Mouse (Mus musculus) CH12.LX (cell line): ENCODE measurements at regions not wholly inside any gene's neighbourhood (a gene's known extent, or its start where the extent isn't known, plus 50 kb on each side); places are given as distances from the start of the nearest gene placed in this dataset.

Experiments
- DNase-seq: peaks from one replicate; pipeline ENCODE4 v3.0.0-alpha.2; 2013; ENCODE audit errors: extremely low read depth
- H3K27ac ChIP-seq: 2 replicates; pipeline ENCODE4 v1.5.1; 2012; ENCODE audit warnings: low read depth, mild to moderate bottlenecking, control low read depth, moderate library complexity; ENCODE audit not compliant: insufficient read depth
- H3K27me3 ChIP-seq: replicated peaks from 2 replicates; pipeline ENCODE3; 2012; ENCODE audit warnings: inconsistent platforms
- H3K36me3 ChIP-seq, 2 experiments: replicated peaks in 1 of 2; 2 replicates each; pipeline versions ENCODE3 to v1.6.1; 2012; ENCODE audit warnings: inconsistent platforms in 1 of 2, low read length in 1 of 2, mild to moderate bottlenecking in 1 of 2, mixed read lengths in 1 of 2, moderate library complexity in 1 of 2; ENCODE audit not compliant: control insufficient read depth in 1 of 2, insufficient read depth in 1 of 2
- H3K4me1 ChIP-seq, 2 experiments: 2 replicates each; pipeline ENCODE4 v1.6.1; 2012; ENCODE audit warnings: inconsistent platforms in 1 of 2, moderate library complexity in 1 of 2; ENCODE audit not compliant: insufficient read depth in 2 of 2, control insufficient read depth in 1 of 2
- H3K4me2 ChIP-seq: 2 replicates; pipeline ENCODE4 v1.6.1; 2012; ENCODE audit warnings: low read depth, mild to moderate bottlenecking, control low read depth; ENCODE audit not compliant: poor library complexity, insufficient read depth, severe bottlenecking
- H3K4me3 ChIP-seq, 3 experiments: fragments of 150-350 bp in 1 of 3; sonication (generic) in 1 of 3; replicated peaks in 1 of 3; 2 replicates each; pipeline versions ENCODE3 to v1.5.1; 2011 to 2012; ENCODE audit warnings: low read depth in 2 of 3, low read length in 2 of 3, mild to moderate bottlenecking in 2 of 3, moderate library complexity in 2 of 3, control low read depth in 1 of 3, improper control_type of control experiment in 1 of 3, inconsistent platforms in 1 of 3, mixed read lengths in 1 of 3; ENCODE audit not compliant: poor library complexity in 1 of 3
- H3K79me2 ChIP-seq: replicated peaks from 2 replicates; pipeline ENCODE4 v1.6.1; 2012; ENCODE audit warnings: mild to moderate bottlenecking, moderate library complexity; ENCODE audit not compliant: control insufficient read depth, poor library complexity, insufficient read depth, severe bottlenecking; ENCODE audit errors: extremely low read depth
- H3K9ac ChIP-seq: 2 replicates; pipeline ENCODE4 v1.6.1; 2012; ENCODE audit warnings: low read depth, mild to moderate bottlenecking, control low read depth, moderate library complexity; ENCODE audit not compliant: insufficient read depth
- H3K9me3 ChIP-seq: replicated peaks from 2 replicates; pipeline ENCODE3; 2012; ENCODE audit warnings: low read length, inconsistent platforms, mixed read lengths
- BHLHE40 ChIP-seq: IDR thresholded peaks from 2 replicates; pipeline ENCODE4 v1.6.1; 2011; ENCODE audit warnings: mild to moderate bottlenecking, low read depth, low read length, improper control_type of control experiment
- CHD1 ChIP-seq: IDR thresholded peaks from 2 replicates; pipeline ENCODE4 v1.6.1; 2012; ENCODE audit warnings: low read depth, low read length, improper control_type of control experiment, inconsistent platforms
- CTCF ChIP-seq, 2 experiments: IDR thresholded peaks in 1 of 2; conservative IDR thresholded peaks in 1 of 2; 2 replicates each; pipeline ENCODE4 v1.5.1; 2011 to 2012; ENCODE audit warnings: low read depth in 2 of 2, low read length in 2 of 2, improper control_type of control experiment in 1 of 2, inconsistent platforms in 1 of 2, mild to moderate bottlenecking in 1 of 2, moderate library complexity in 1 of 2
- E2F4 ChIP-seq: IDR thresholded peaks from 2 replicates; pipeline ENCODE4 v1.6.1; 2011; ENCODE audit warnings: low read depth, low read length, improper control_type of control experiment; ENCODE audit not compliant: insufficient replicate concordance
- ELF1 ChIP-seq: IDR thresholded peaks from 2 replicates; pipeline ENCODE4 v1.6.1; 2014; ENCODE audit warnings: low read depth, mild to moderate bottlenecking, inconsistent platforms, low read length, improper control_type of control experiment
- EP300 ChIP-seq: IDR thresholded peaks from 2 replicates; pipeline ENCODE4 v1.6.1; 2011; ENCODE audit warnings: low read length, improper control_type of control experiment
- ETS1 ChIP-seq: conservative IDR thresholded peaks from 2 replicates; pipeline ENCODE4 v1.6.1; 2012; ENCODE audit warnings: low read depth, mild to moderate bottlenecking, inconsistent platforms, low read length, improper control_type of control experiment, moderate library complexity
- HCFC1 ChIP-seq: IDR thresholded peaks from 2 replicates; pipeline ENCODE4 v1.6.1; 2012; ENCODE audit warnings: low read depth, mild to moderate bottlenecking, inconsistent platforms, low read length, improper control_type of control experiment
- KAT2A ChIP-seq: IDR thresholded peaks from 2 replicates; pipeline ENCODE4 v1.6.1; 2012; ENCODE audit warnings: low read length, improper control_type of control experiment, inconsistent platforms; ENCODE audit not compliant: insufficient replicate concordance
- MAFK ChIP-seq: IDR thresholded peaks from 2 replicates; pipeline ENCODE4 v1.6.1; 2011; ENCODE audit warnings: low read length, improper control_type of control experiment; ENCODE audit not compliant: insufficient replicate concordance
- MAX ChIP-seq: IDR thresholded peaks from 2 replicates; pipeline ENCODE4 v1.6.1; 2011; ENCODE audit warnings: low read length, improper control_type of control experiment
- MEF2A ChIP-seq: IDR thresholded peaks from 2 replicates; pipeline ENCODE4 v1.6.1; 2014; ENCODE audit warnings: low read depth, mild to moderate bottlenecking, inconsistent platforms, low read length, improper control_type of control experiment, borderline replicate concordance
- MXI1 ChIP-seq: IDR thresholded peaks from 2 replicates; pipeline ENCODE4 v1.6.1; 2011; ENCODE audit warnings: mild to moderate bottlenecking, low read depth, low read length, improper control_type of control experiment
- MYC ChIP-seq: IDR thresholded peaks from 2 replicates; pipeline ENCODE4 v1.6.1; 2011; ENCODE audit warnings: low read depth, mild to moderate bottlenecking, improper control_type of control experiment, low read length
- NRF1 ChIP-seq: IDR thresholded peaks from 2 replicates; pipeline ENCODE4 v1.6.1; 2014; ENCODE audit warnings: low read depth, mild to moderate bottlenecking, inconsistent platforms, low read length, improper control_type of control experiment, moderate library complexity
- PAX5 ChIP-seq: IDR thresholded peaks from 2 replicates; pipeline ENCODE4 v1.6.1; 2012; ENCODE audit warnings: low read length, inconsistent platforms, mixed read lengths
- TCF12 ChIP-seq: IDR thresholded peaks from 2 replicates; pipeline ENCODE4 v1.6.1; 2014; ENCODE audit warnings: low read depth, mild to moderate bottlenecking, inconsistent platforms, low read length, improper control_type of control experiment
- UBTF ChIP-seq: IDR thresholded peaks from 2 replicates; pipeline ENCODE4 v1.6.1; 2012; ENCODE audit warnings: low read depth, mild to moderate bottlenecking, inconsistent platforms, low read length, improper control_type of control experiment, moderate library complexity
- USF1 ChIP-seq: IDR thresholded peaks from 2 replicates; pipeline ENCODE4 v1.6.1; 2014; ENCODE audit warnings: low read depth, mild to moderate bottlenecking, inconsistent platforms, low read length, improper control_type of control experiment
- ZC3H11A ChIP-seq: IDR thresholded peaks from 2 replicates; pipeline ENCODE4 v1.6.1; 2012; ENCODE audit warnings: low read depth, mild to moderate bottlenecking, inconsistent platforms, low read length, improper control_type of control experiment
- ZNF384 ChIP-seq: IDR thresholded peaks from 2 replicates; pipeline ENCODE4 v1.6.1; 2012; ENCODE audit warnings: low read depth, low read length, improper control_type of control experiment, inconsistent platforms
- dilution Hi-C: fragments of 300-500 bp; cut with MboI; formaldehyde crosslinking; loops from 2 replicates; pipeline ENCODE4 v1.14.3; 2020; ENCODE audit warnings: low sequenced_read_pairs; ENCODE audit not compliant: extremely low pct_unique_long_range_greater_than_20kb, extremely low pct_ligation_motif_present
- in situ Hi-C: fragments of 300-500 bp; cut with MboI; formaldehyde crosslinking; loops from 3 replicates; pipeline ENCODE4 v1.14.3; 2019; ENCODE audit warnings: low sequenced_read_pairs, low pct_ligation_motif_present, low pct_unique_long_range_greater_than_20kb, mixed read lengths

- no peak for DNase-seq
- Histone ChIP-seq H3K9ac (no peak overlapping the region), H3K27ac (no peak overlapping the region)
- TF ChIP-seq NRF1 (no peak), E2F4 (no peak), KAT2A (no peak), CHD1 (no peak), TCF12 (no peak), HCFC1 (no peak), MEF2A (no peak), MAFK (no peak), MXI1 (no peak), MAX (no peak), UBTF (no peak), ELF1 (no peak), ZC3H11A (no peak), CTCF (conservative IDR thresholded peaks at IDR 0.05 in 1 of 2, IDR thresholded peaks at IDR 0.05 in 1 of 2; ENCODE audit: low read depth in 2 of 2, low read length in 2 of 2) (no peak), BHLHE40 (no peak), MYC (no peak), USF1 (no peak), PAX5 (no peak), ZNF384 (no peak), ETS1 (no peak)
- TF ChIP-seq, all 38 proteins: peak for 0
- H3K36me3 ChIP-seq = no peaks in the 10 kb centered on the region
- H3K27me3 ChIP-seq = peaks cover 33% of the 10 kb centered on the region
- dilution Hi-C loops = no loop called here
- H3K4me1 ChIP-seq = no peaks in the 10 kb centered on the region
- in situ Hi-C loops = no loop called here
- no peaks in the 10 kb centered on the region for H3K79me2 ChIP-seq
- H3K4me3 ChIP-seq = no peak overlapping the region
- no peak overlapping the region for H3K4me2 ChIP-seq
- H3K9me3 ChIP-seq = no peaks in the 10 kb centered on the region
Observed at GRCm38 (mm10) chr7:74172504-74173229, 159.2 kb upstream of the St8sia2 start.

- no peak for TF ChIP-seq EP300
- TF ChIP-seq, all 38 proteins: peak for 0
- H3K4me3 ChIP-seq = no peak overlapping the region
- H3K27ac ChIP-seq = no peak overlapping the region
- dilution Hi-C loops (no loop called here), in situ Hi-C loops (no loop called here)
- H3K36me3 ChIP-seq = no peaks in the 10 kb centered on the region
- H3K4me2 ChIP-seq = no peak overlapping the region
- peaks cover 45% of the 10 kb centered on the region for H3K27me3 ChIP-seq
- no peaks in the 10 kb centered on the region for H3K9me3 ChIP-seq
- no peaks in the 10 kb centered on the region for H3K79me2 ChIP-seq
- H3K9ac ChIP-seq = no peak overlapping the region
- no peaks in the 10 kb centered on the region for H3K4me1 ChIP-seq
- DNase-seq = no peak
Observed at GRCm38 (mm10) chr7:74151590-74151989, 138.1 kb upstream of the St8sia2 start.
